Mouse (Mus musculus): ENCODE results near the gene Gm11060. TPM values are rescaled to one million over a fixed set of nuclear protein-coding genes. Genes with fewer than 3 reads are reported as not detected.

Gm11060 gene
- polyA plus RNA-seq (2014; fragmentation: Nextera tagmentation; extraction: Ambion mirVana) = not detected in 2 replicates

DNA sequence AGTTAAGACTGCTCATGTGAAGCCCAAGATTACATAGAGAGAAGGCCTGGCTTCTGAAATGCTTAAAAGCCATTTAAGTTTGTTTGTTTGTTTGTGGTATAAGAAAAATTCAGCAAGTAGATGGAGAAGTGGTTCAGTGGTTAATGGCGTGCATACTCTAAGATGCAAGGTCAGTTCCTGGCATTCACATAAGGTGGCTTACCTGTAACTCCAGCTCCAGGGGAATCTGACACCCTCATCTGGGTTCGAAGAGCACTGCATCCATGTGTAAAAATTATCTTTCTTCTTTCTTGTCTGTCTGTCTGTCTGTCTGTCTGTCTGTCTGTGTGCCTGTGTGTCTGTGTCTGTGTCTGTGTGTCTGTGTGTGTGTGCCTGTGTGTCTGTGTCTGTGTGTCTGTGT is at the start of gene Gm11060:
Gm11060 (plus strand) TSS at position 301 of the 400 bp plus-strand sequence.
- no peak for DNase-seq (ENCODE audit: low spot score)
- 80% methylated on average over 2 of the region's 2 CpGs for WGBS
- H3K9me3 ChIP-seq (ENCODE audit: control insufficient read depth, low read length) = no peaks in the 10 kb centered on the region
- no peak for ATAC-seq (ENCODE audit: low read depth)
- peaks cover 17% of the 10 kb centered on the region for H3K4me1 ChIP-seq (ENCODE audit: control insufficient read depth, insufficient read depth, low read length)
- H3K4me2 ChIP-seq (ENCODE audit: low read depth, low read length) = no peak within 1 kb of the TSS
- H3K9ac ChIP-seq (ENCODE audit: low read depth, low read length) = no peak within 1 kb of the TSS
- no peaks in the 10 kb centered on the region for H3K27me3 ChIP-seq (replicated peaks; ENCODE audit: control insufficient read depth, insufficient read depth, low read length)
- no peaks in the 10 kb centered on the region for H3K36me3 ChIP-seq (ENCODE audit: control insufficient read depth, insufficient read depth, low read length)
- no peak within 1 kb of the TSS for H3K27ac ChIP-seq (replicated peaks; ENCODE audit: low read depth, low read length)
- H3K4me3 ChIP-seq (ENCODE audit: low read depth, low read length) = no peak within 1 kb of the TSS

DNA sequence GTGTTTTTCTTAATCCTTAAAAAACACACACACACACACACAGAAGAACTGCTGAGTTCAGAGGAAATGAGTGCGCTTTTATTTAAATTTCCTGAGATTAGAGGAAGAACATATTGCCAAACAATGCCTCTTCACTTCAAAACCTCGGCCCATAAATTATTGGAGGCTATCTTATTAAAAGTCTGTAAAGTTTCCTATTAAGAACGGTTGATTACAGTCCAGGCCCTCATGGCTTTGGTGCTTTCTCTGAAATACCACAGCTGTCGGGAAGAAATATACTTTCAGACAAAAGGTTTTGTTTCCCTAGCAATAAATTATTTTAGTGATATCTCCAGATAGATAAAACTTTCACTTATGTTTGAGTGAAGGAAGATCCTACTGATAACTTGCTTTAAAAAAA is 48.7 kb upstream of the Gm11060 start:
- Histone ChIP-seq H3K27me3 (replicated peaks; ENCODE audit: control insufficient read depth, insufficient read depth, low read length) (no peaks in the 10 kb centered on the region), H3K4me2 (ENCODE audit: low read depth, low read length) (no peak overlapping the region), H3K27ac (replicated peaks; ENCODE audit: low read depth, low read length) (no peak overlapping the region), H3K4me3 (ENCODE audit: low read depth, low read length) (no peak overlapping the region), H3K9ac (ENCODE audit: low read depth, low read length) (no peak overlapping the region), H3K36me3 (ENCODE audit: control insufficient read depth, insufficient read depth, low read length) (no peaks in the 10 kb centered on the region), H3K9me3 (ENCODE audit: control insufficient read depth, low read length) (no peaks in the 10 kb centered on the region), H3K4me1 (ENCODE audit: control insufficient read depth, insufficient read depth, low read length) (no peaks in the 10 kb centered on the region)
- ATAC-seq (ENCODE audit: low read depth) (no peak), DNase-seq (ENCODE audit: low spot score) (no peak)
- 81% methylated on average over 4 of the region's 4 CpGs for WGBS

DNA sequence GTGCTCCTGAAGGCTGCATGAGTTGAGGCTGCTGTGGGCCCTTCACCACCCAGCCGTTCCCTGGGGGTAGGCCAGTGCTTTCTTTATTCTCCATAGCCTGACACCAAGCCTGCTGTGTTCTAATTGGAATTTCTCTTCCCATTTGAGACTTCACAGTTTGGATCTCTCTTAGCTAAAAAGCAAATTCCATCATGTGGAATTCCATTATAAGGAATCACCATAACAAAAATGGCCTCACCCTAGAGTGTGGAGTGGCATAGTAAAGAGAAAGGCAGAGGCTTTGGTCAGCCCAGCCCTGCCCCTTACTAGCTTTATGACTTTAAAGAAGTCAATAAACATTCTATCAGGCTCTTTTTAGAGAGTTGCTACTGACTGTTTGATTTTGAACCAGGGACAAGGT is 43.5 kb upstream of the Gm11060 start:
- no peak overlapping the region for H3K27ac ChIP-seq (replicated peaks; ENCODE audit: low read depth, low read length)
- H3K4me3 ChIP-seq (ENCODE audit: low read depth, low read length) = no peak overlapping the region
- H3K4me2 ChIP-seq (ENCODE audit: low read depth, low read length) = no peak overlapping the region
- H3K9ac ChIP-seq (ENCODE audit: low read depth, low read length) = no peak overlapping the region
- DNase-seq (ENCODE audit: low spot score) (no peak), ATAC-seq (ENCODE audit: low read depth) (no peak)
- H3K27me3 ChIP-seq (replicated peaks; ENCODE audit: control insufficient read depth, insufficient read depth, low read length) = no peaks in the 10 kb centered on the region; the same call in 1 of the 2 replicates
- H3K4me1 ChIP-seq (ENCODE audit: control insufficient read depth, insufficient read depth, low read length) = no peaks in the 10 kb centered on the region
- no peaks in the 10 kb centered on the region for H3K9me3 ChIP-seq (ENCODE audit: control insufficient read depth, low read length)
- 21% methylated on average over 1 of the region's 1 CpGs for WGBS
- no peaks in the 10 kb centered on the region for H3K36me3 ChIP-seq (ENCODE audit: control insufficient read depth, insufficient read depth, low read length)

DNA sequence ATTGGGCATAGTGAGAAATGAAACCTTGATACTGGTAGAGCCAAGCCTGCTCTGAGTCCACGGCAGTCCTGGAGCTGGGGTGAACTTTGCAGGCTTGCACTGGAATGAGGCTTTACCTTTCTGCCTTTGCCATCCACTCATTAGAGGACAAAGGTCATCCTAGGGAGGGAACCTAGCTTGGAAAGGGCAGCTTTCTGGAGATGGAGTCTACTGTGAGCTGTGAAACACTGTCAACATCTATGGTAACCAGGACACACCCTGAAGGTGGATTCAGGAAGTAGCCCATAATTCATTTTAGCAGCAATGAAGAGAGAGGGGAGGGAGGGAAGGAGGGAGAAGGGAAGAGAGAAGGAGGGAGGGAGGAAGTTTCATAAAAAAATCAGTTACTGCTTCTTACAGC is 36.3 kb upstream of the Gm11060 start:
- WGBS = 84% methylated on average over 1 of the region's 1 CpGs
- Histone ChIP-seq H3K27ac (replicated peaks; ENCODE audit: low read depth, low read length) (no peak overlapping the region), H3K9ac (ENCODE audit: low read depth, low read length) (no peak overlapping the region), H3K4me2 (ENCODE audit: low read depth, low read length) (no peak overlapping the region), H3K27me3 (replicated peaks; ENCODE audit: control insufficient read depth, insufficient read depth, low read length) (no peaks in the 10 kb centered on the region), H3K4me3 (ENCODE audit: low read depth, low read length) (no peak overlapping the region), H3K9me3 (ENCODE audit: control insufficient read depth, low read length) (no peaks in the 10 kb centered on the region), H3K36me3 (ENCODE audit: control insufficient read depth, insufficient read depth, low read length) (no peaks in the 10 kb centered on the region), H3K4me1 (ENCODE audit: control insufficient read depth, insufficient read depth, low read length) (no peaks in the 10 kb centered on the region)
- DNase-seq (ENCODE audit: low spot score) (no peak), ATAC-seq (ENCODE audit: low read depth) (no peak)

DNA sequence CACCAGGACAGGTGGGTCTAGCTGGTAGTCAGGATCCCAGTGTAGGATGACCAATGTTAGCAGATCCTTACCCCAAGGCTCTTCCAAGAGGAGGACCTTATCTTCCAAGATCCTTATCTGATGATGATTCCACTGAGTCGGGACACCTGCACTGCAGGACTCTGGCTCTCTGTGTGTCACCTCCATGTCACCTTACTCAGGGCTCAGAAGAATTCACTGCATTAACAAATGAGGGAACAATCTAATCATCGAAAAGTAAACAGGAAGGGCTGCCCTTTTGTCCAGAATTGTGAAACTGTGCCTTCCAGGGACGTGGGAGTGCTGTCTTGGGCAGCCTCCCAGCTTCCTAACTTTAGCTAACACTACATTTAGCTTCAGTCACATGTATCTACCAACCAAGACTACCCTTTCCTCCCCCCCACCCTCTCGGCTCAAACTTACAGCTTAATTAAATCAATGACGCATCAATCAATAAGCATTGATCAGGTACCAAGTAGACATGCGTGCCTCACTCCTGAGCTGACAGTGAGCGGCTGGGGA is 33.2 kb upstream of the Gm11060 start:
- 75% methylated on average over 7 of the region's 7 CpGs for WGBS

DNA sequence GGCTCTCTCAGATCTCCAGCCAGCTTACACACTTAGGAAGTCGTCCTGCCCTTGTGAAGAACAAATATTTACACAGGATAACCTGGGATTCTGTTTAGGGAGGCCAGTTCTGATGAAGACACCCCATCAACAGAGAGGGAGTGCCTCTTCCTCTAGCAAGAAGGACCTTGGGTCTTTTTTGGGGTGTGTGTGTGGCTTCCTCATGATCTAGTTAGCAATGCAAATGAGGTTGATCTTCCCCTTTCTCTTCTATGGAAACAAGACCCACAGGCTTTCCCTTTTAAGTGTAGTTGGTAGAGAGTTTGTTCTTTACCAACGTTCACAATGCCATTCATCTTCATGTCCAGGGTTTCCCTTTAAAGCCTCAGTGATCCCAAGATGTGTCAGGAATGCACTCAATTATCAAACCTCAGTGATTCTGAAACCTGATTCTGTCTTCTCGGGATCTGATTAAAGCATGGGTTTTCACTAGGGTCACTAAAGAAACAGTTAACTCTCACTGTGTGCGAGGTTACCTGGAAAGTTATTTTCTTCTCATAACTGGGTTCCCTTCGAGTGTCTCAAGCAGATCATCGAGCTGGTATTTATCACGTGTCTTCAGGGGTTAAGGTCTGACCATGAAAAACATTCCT is 29.0 kb upstream of the Gm11060 start:
- ATAC-seq (ENCODE audit: low read depth) = no peak
- no peak overlapping the region for H3K27ac ChIP-seq (replicated peaks; ENCODE audit: low read depth, low read length)
- H3K4me2 ChIP-seq (ENCODE audit: low read depth, low read length) = no peak overlapping the region
- H3K9me3 ChIP-seq (ENCODE audit: control insufficient read depth, low read length) = no peaks in the 10 kb centered on the region
- H3K36me3 ChIP-seq (ENCODE audit: control insufficient read depth, insufficient read depth, low read length) = no peaks in the 10 kb centered on the region
- whole genome bisulfite sequencing = 43% methylated on average over 7 of the region's 7 CpGs
- no peaks in the 10 kb centered on the region for H3K4me1 ChIP-seq (ENCODE audit: control insufficient read depth, insufficient read depth, low read length)
- H3K9ac ChIP-seq (ENCODE audit: low read depth, low read length) = no peak overlapping the region
- no peak overlapping the region for H3K4me3 ChIP-seq (ENCODE audit: low read depth, low read length)
- no peak for DNase-seq (ENCODE audit: low spot score)
- H3K27me3 ChIP-seq (replicated peaks; ENCODE audit: control insufficient read depth, insufficient read depth, low read length) = no peaks in the 10 kb centered on the region

More for the DNA sequence above, 33.2 kb upstream of the Gm11060 start:
- Histone ChIP-seq H3K4me2 (ENCODE audit: low read depth, low read length) (no peak overlapping the region), H3K9ac (ENCODE audit: low read depth, low read length) (no peak overlapping the region), H3K4me1 (ENCODE audit: control insufficient read depth, insufficient read depth, low read length) (no peaks in the 10 kb centered on the region), H3K9me3 (ENCODE audit: control insufficient read depth, low read length) (no peaks in the 10 kb centered on the region), H3K27ac (replicated peaks; ENCODE audit: low read depth, low read length) (no peak overlapping the region), H3K4me3 (ENCODE audit: low read depth, low read length) (no peak overlapping the region), H3K36me3 (ENCODE audit: control insufficient read depth, insufficient read depth, low read length) (no peaks in the 10 kb centered on the region), H3K27me3 (replicated peaks; ENCODE audit: control insufficient read depth, insufficient read depth, low read length) (no peaks in the 10 kb centered on the region)
- ATAC-seq (ENCODE audit: low read depth) (no peak), DNase-seq (ENCODE audit: low spot score) (no peak)

DNA sequence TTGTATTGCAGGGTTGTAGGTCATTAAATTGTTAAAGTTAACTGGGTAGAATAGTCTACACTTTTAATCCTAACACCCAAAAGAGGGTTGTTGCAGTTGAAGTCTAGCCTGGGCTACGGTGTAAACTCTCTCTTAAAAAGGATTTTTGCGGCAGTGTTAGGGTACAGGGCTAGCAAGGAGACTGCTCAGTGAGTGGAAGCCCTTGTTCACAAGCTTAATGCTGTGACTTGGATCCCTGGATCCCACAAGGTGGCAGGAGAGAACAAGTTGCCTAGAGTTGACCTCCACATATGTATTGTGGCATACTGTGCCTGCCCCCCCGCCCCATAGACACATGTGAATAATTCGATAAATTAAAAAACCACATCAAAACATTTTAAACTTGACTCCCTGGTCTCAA is 19.3 kb upstream of the Gm11060 start:
- Histone ChIP-seq H3K4me2 (ENCODE audit: low read depth, low read length) (no peak overlapping the region), H3K27me3 (replicated peaks; ENCODE audit: control insufficient read depth, insufficient read depth, low read length) (no peaks in the 10 kb centered on the region), H3K4me3 (ENCODE audit: low read depth, low read length) (no peak overlapping the region), H3K4me1 (ENCODE audit: control insufficient read depth, insufficient read depth, low read length) (no peaks in the 10 kb centered on the region), H3K36me3 (ENCODE audit: control insufficient read depth, insufficient read depth, low read length) (no peaks in the 10 kb centered on the region), H3K9me3 (ENCODE audit: control insufficient read depth, low read length) (no peaks in the 10 kb centered on the region), H3K9ac (ENCODE audit: low read depth, low read length) (no peak overlapping the region), H3K27ac (replicated peaks; ENCODE audit: low read depth, low read length) (no peak overlapping the region)
- no peak for ATAC-seq (ENCODE audit: low read depth)
- no peak for DNase-seq (ENCODE audit: low spot score)
- 78% methylated on average over 4 of the region's 4 CpGs for WGBS

DNA sequence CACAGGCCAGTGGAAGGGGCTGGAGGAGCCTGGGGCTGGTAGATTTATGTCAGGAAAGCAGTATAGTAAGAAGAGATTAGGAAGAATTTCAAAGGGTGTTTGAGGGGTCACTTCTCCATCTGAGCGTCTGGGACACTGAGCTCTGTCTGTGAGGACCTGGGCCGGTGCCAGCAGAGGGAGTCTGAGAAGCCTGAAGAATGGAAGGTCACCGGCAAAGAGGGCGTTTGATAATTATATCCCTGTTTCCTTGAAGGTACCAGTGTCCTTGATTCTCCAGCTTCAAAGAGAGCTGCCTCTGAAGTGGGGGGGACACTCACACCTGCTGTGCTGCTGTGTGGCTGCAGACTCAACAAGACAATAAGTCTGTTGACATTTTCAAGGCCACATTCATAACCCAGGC is 17.6 kb upstream of the Gm11060 start:
- DNase-seq (ENCODE audit: low spot score) (no peak), ATAC-seq (ENCODE audit: low read depth) (no peak)
- Histone ChIP-seq H3K9ac (ENCODE audit: low read depth, low read length) (no peak overlapping the region), H3K4me3 (ENCODE audit: low read depth, low read length) (no peak overlapping the region), H3K4me2 (ENCODE audit: low read depth, low read length) (no peak overlapping the region), H3K27me3 (replicated peaks; ENCODE audit: control insufficient read depth, insufficient read depth, low read length) (no peaks in the 10 kb centered on the region), H3K36me3 (ENCODE audit: control insufficient read depth, insufficient read depth, low read length) (no peaks in the 10 kb centered on the region), H3K27ac (replicated peaks; ENCODE audit: low read depth, low read length) (no peak overlapping the region), H3K4me1 (ENCODE audit: control insufficient read depth, insufficient read depth, low read length) (no peaks in the 10 kb centered on the region), H3K9me3 (ENCODE audit: control insufficient read depth, low read length) (no peaks in the 10 kb centered on the region)
- 38% methylated on average over 4 of the region's 4 CpGs for WGBS

DNA sequence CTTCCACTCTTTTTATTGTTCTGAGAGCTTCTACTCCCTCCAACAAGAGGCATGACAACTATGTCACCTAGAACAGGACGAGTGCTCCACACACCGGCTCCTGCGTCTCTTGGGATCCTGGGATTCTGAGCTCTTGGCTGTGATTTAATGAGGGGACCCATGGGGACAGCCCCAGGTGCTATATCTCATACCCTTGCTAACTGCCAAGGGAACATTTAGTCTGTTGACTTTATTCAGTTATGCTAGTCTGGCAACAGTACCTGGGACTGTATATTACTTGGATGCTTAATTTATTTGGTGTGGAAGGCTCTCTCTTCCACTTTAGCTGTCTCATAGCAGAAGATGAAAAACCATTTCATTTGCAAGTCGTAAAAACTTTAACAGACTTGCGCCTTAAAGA is 16.0 kb upstream of the Gm11060 start:
- ATAC-seq (ENCODE audit: low read depth) (peak; percentile 55; the same call in 1 of the 2 replicates), DNase-seq (ENCODE audit: low spot score) (no peak)
- H3K9me3 ChIP-seq (ENCODE audit: control insufficient read depth, low read length) = no peaks in the 10 kb centered on the region
- H3K9ac ChIP-seq (ENCODE audit: low read depth, low read length) = no peak overlapping the region
- H3K27me3 ChIP-seq (replicated peaks; ENCODE audit: control insufficient read depth, insufficient read depth, low read length) = no peaks in the 10 kb centered on the region
- 78% methylated on average over 5 of the region's 5 CpGs for WGBS
- no peak overlapping the region for H3K4me2 ChIP-seq (ENCODE audit: low read depth, low read length)
- no peak overlapping the region for H3K4me3 ChIP-seq (ENCODE audit: low read depth, low read length)
- no peak overlapping the region for H3K27ac ChIP-seq (replicated peaks; ENCODE audit: low read depth, low read length)
- no peaks in the 10 kb centered on the region for H3K36me3 ChIP-seq (ENCODE audit: control insufficient read depth, insufficient read depth, low read length)
- no peaks in the 10 kb centered on the region for H3K4me1 ChIP-seq (ENCODE audit: control insufficient read depth, insufficient read depth, low read length)

Data from embryonic facial prominence, embryonic 14.5 days (tissue).